Mouse (Mus musculus): ENCODE measurements around the gene Nmrk1. TPM values are rescaled to one million over a fixed set of nuclear protein-coding genes. Genes with fewer than 3 reads are reported as not detected.
A peak's percentile ranks its signal among the peaks of the same experiment; 100 is the strongest.

Nmrk1 gene
- polyA plus RNA-seq, 1 experiment from 2014 or later: 8.3 TPM

DNA sequence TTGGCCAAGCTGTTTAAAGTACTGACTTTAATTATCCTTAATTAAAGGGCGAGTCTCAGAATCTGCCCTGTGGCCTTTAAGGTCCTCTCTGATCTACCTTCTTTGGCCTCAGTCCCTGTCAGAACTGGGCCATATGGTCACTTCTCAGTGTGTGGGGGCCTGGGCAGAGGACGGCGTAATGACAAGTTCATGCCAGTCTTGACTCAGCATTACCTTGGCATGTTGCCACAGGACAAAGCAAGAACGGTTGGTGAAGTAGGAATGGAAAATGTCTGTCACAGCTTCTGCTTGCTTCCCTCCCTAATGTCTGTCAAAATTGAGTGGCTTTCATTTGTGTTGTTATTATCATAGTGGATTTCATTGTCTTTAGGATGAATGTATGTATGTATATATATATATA lies 20.8 kb downstream of the Nmrk1 start:
- Histone ChIP-seq H3K27me3 (ENCODE audit: control insufficient read depth, insufficient read depth, low read length) (no peaks in the 10 kb centered on the region), H3K4me2 (ENCODE audit: low read depth, low read length) (no peak overlapping the region), H3K36me3 (ENCODE audit: control insufficient read depth, insufficient read depth) (no peaks in the 10 kb centered on the region), H3K9me3 (replicated peaks; ENCODE audit: control insufficient read depth, low read length) (no peaks in the 10 kb centered on the region), H3K4me1 (ENCODE audit: control insufficient read depth, insufficient read depth, low read length) (peaks cover 23% of the 10 kb centered on the region), H3K9ac (ENCODE audit: low read length) (no peak overlapping the region), H3K4me3 (ENCODE audit: low read length) (no peak overlapping the region), H3K27ac (ENCODE audit: low read length) (peak overlapping the region; percentile 42)
- no peak; the same call in 1 of the 2 replicates for ATAC-seq (replicated peaks; ENCODE audit: extremely low read depth, insufficient read depth, low FRiP score)
- WGBS: 47% methylated on average over 4 of the region's 4 CpGs

DNA sequence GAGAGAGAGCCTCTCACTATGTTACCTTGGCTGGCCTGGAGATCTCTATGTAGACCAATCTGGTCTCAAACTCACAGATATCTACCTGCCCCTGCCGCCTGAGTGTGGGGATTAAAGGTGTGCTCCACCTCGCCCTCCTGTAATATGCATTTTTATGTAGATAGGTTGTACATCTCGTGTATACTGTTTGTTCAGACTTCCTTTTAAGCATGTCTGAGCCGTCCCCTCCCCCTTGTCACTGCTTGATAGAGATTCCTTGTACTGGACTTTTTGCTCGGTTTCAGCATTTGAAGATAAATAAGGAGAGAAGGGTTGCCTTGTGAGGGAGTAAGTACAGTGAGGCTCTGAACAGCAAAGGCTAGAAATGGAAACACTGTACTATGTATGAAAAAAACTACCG lies 21.3 kb downstream of the Nmrk1 start:
- peaks cover 23% of the 10 kb centered on the region for H3K4me1 ChIP-seq (ENCODE audit: control insufficient read depth, insufficient read depth, low read length)
- no peaks in the 10 kb centered on the region for H3K27me3 ChIP-seq (ENCODE audit: control insufficient read depth, insufficient read depth, low read length)
- no peak overlapping the region for H3K9ac ChIP-seq (ENCODE audit: low read length)
- no peaks in the 10 kb centered on the region for H3K36me3 ChIP-seq (ENCODE audit: control insufficient read depth, insufficient read depth)
- no peak overlapping the region for H3K4me3 ChIP-seq (ENCODE audit: low read length)
- no peaks in the 10 kb centered on the region for H3K9me3 ChIP-seq (replicated peaks; ENCODE audit: control insufficient read depth, low read length)
- H3K4me2 ChIP-seq (ENCODE audit: low read depth, low read length): no peak overlapping the region
- H3K27ac ChIP-seq (ENCODE audit: low read length): peak overlapping the region; percentile 4; the same call in 1 of the 2 replicates
- 67% methylated on average over 6 of the region's 6 CpGs for WGBS
- no peak for ATAC-seq (replicated peaks; ENCODE audit: extremely low read depth, insufficient read depth, low FRiP score)

DNA sequence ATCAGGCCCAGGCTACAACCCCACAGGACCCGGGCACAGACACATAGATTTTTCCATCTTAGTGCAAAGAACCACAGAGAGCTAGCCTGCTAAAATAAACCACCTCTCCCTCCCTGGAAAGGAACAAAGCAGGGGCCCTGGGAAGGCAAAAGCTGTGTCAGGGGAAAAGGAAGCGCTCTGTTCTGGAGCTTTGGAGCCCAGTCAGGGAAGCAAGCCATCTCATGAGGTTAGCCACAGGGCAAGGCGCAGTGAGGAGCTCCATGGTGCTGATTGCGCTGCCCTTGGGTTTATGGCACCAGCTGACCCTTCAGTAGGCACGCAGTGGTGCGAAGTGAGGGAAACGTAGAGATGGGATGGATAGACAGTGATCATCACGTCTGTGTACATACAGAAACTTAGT lies 22.6 kb downstream of the Nmrk1 start:
- no peak overlapping the region for H3K4me2 ChIP-seq (ENCODE audit: low read depth, low read length)
- no peak for ATAC-seq (replicated peaks; ENCODE audit: extremely low read depth, insufficient read depth, low FRiP score)
- no peaks in the 10 kb centered on the region for H3K27me3 ChIP-seq (ENCODE audit: control insufficient read depth, insufficient read depth, low read length)
- H3K4me3 ChIP-seq (ENCODE audit: low read length): no peak overlapping the region
- H3K36me3 ChIP-seq (ENCODE audit: control insufficient read depth, insufficient read depth): no peaks in the 10 kb centered on the region
- peaks cover 23% of the 10 kb centered on the region for H3K4me1 ChIP-seq (ENCODE audit: control insufficient read depth, insufficient read depth, low read length)
- WGBS: 80% methylated on average over 8 of the region's 8 CpGs
- no peaks in the 10 kb centered on the region for H3K9me3 ChIP-seq (replicated peaks; ENCODE audit: control insufficient read depth, low read length)
- no peak overlapping the region for H3K9ac ChIP-seq (ENCODE audit: low read length)
- peak overlapping the region; percentile 59; the same call in 1 of the 2 replicates for H3K27ac ChIP-seq (ENCODE audit: low read length)

DNA sequence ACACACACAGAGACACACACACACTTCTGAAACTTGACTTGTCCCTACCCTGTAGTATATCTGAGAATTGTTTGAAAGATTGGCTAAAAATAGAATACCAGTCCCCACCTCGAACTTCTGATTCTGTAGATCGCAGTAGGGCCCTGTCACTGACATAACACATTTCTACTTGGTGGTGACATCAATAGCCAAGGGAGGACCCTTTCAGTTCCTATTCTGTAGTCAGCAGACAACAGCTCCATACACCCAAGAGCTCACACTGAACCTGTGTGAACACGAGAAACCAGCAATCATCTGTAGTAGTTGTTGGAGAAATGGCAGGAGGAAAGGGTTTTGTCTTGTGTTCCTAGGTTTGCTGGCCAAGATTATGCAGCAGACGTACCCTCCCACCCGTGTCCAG lies 23.2 kb downstream of the Nmrk1 start:
- 38% methylated on average over 5 of the region's 5 CpGs for WGBS
- no peak overlapping the region for H3K4me2 ChIP-seq (ENCODE audit: low read depth, low read length)
- no peak overlapping the region for H3K4me3 ChIP-seq (ENCODE audit: low read length)
- no peaks in the 10 kb centered on the region for H3K36me3 ChIP-seq (ENCODE audit: control insufficient read depth, insufficient read depth)
- H3K27ac ChIP-seq (ENCODE audit: low read length): peak overlapping the region; percentile 59
- H3K9me3 ChIP-seq (replicated peaks; ENCODE audit: control insufficient read depth, low read length): no peaks in the 10 kb centered on the region
- ATAC-seq (replicated peaks; ENCODE audit: extremely low read depth, insufficient read depth, low FRiP score): no peak
- H3K27me3 ChIP-seq (ENCODE audit: control insufficient read depth, insufficient read depth, low read length): no peaks in the 10 kb centered on the region
- peaks cover 23% of the 10 kb centered on the region for H3K4me1 ChIP-seq (ENCODE audit: control insufficient read depth, insufficient read depth, low read length)
- no peak overlapping the region for H3K9ac ChIP-seq (ENCODE audit: low read length)

DNA sequence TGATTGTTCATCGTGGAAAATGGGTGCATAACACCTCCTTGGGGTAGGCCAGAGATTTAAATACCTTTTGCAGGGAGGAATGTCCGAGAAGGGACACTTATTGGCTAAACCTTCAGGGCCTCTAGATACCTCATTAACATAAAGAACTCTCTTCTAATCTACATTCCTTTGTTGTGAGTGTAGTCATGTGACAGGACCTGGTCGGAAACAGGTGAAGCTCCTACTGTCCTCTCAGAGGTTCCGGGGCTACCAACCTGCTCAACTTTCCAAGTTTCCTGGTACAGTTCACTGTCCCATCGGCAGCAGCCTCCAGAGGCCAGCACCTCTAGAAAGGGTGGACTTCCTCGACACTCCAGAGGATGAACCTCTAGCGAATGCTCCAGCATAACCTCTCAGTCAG lies 24.2 kb downstream of the Nmrk1 start:
- H3K4me1 ChIP-seq (ENCODE audit: control insufficient read depth, insufficient read depth, low read length): peaks cover 23% of the 10 kb centered on the region
- H3K9me3 ChIP-seq (replicated peaks; ENCODE audit: control insufficient read depth, low read length): no peaks in the 10 kb centered on the region
- H3K9ac ChIP-seq (ENCODE audit: low read length): no peak overlapping the region
- H3K4me3 ChIP-seq (ENCODE audit: low read length): no peak overlapping the region
- H3K27ac ChIP-seq (ENCODE audit: low read length): no peak overlapping the region
- H3K36me3 ChIP-seq (ENCODE audit: control insufficient read depth, insufficient read depth): no peaks in the 10 kb centered on the region
- H3K27me3 ChIP-seq (ENCODE audit: control insufficient read depth, insufficient read depth, low read length): no peaks in the 10 kb centered on the region
- WGBS: 79% methylated on average over 7 of the region's 7 CpGs
- ATAC-seq (replicated peaks; ENCODE audit: extremely low read depth, insufficient read depth, low FRiP score): no peak
- no peak overlapping the region for H3K4me2 ChIP-seq (ENCODE audit: low read depth, low read length)

DNA sequence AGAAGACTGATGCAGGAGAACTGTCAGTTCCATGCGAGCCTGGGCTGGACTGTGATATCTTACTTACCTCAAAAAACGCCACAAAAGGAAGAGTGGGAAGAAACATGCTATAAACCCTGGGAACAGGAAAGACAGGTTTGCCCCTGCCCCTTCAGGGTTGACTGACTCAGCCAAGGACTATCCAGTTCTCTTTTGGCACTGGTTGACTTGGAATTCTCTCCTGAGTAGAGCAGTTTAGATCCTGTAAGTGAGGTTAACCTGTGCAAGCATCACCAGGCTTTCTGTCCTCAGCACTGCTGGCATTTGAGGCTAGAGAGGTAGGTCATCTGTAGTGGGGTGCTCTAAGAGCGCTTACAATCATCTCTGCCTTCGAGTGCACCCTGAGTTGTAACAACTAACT lies 26.7 kb downstream of the Nmrk1 start:
- no peak overlapping the region for H3K9ac ChIP-seq (ENCODE audit: low read length)
- H3K4me1 ChIP-seq (ENCODE audit: control insufficient read depth, insufficient read depth, low read length): peaks cover 15% of the 10 kb centered on the region
- no peaks in the 10 kb centered on the region for H3K36me3 ChIP-seq (ENCODE audit: control insufficient read depth, insufficient read depth)
- no peak for ATAC-seq (replicated peaks; ENCODE audit: extremely low read depth, insufficient read depth, low FRiP score)
- WGBS: 76% methylated on average over 4 of the region's 4 CpGs
- H3K27ac ChIP-seq (ENCODE audit: low read length): no peak overlapping the region
- H3K4me2 ChIP-seq (ENCODE audit: low read depth, low read length): no peak overlapping the region
- no peaks in the 10 kb centered on the region for H3K27me3 ChIP-seq (ENCODE audit: control insufficient read depth, insufficient read depth, low read length)
- no peak overlapping the region for H3K4me3 ChIP-seq (ENCODE audit: low read length)
- H3K9me3 ChIP-seq (replicated peaks; ENCODE audit: control insufficient read depth, low read length): no peaks in the 10 kb centered on the region

DNA sequence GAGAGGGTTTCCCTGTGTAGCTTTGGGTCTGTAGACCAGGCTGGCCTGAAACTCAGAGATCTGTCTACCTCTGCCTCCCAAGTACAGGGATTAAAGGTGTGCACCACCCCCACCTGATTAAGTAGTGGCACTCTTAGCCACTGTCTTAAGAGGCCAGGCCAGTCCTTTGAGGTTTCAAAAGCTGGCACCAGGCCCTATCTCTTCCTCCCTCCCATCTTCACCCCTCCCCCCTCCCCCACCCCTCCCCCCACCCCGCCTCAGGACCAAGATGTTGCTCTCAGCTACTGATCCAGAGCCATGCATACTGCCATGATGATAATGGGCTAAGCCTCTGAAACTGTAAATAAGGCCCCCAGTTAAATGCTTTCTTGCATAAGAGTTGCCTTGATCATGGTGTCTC lies 27.6 kb downstream of the Nmrk1 start:
- no peak overlapping the region for H3K4me3 ChIP-seq (ENCODE audit: low read length)
- ATAC-seq (replicated peaks; ENCODE audit: extremely low read depth, insufficient read depth, low FRiP score): no peak
- H3K4me1 ChIP-seq (ENCODE audit: control insufficient read depth, insufficient read depth, low read length): peaks cover 7% of the 10 kb centered on the region
- no peaks in the 10 kb centered on the region for H3K36me3 ChIP-seq (ENCODE audit: control insufficient read depth, insufficient read depth)
- no peaks in the 10 kb centered on the region for H3K27me3 ChIP-seq (ENCODE audit: control insufficient read depth, insufficient read depth, low read length)
- no peaks in the 10 kb centered on the region for H3K9me3 ChIP-seq (replicated peaks; ENCODE audit: control insufficient read depth, low read length)
- no peak overlapping the region for H3K9ac ChIP-seq (ENCODE audit: low read length)
- no peak overlapping the region for H3K27ac ChIP-seq (ENCODE audit: low read length)
- no CpG with 5 or more reads among the region's 1 CpGs for WGBS
- H3K4me2 ChIP-seq (ENCODE audit: low read depth, low read length): no peak overlapping the region

DNA sequence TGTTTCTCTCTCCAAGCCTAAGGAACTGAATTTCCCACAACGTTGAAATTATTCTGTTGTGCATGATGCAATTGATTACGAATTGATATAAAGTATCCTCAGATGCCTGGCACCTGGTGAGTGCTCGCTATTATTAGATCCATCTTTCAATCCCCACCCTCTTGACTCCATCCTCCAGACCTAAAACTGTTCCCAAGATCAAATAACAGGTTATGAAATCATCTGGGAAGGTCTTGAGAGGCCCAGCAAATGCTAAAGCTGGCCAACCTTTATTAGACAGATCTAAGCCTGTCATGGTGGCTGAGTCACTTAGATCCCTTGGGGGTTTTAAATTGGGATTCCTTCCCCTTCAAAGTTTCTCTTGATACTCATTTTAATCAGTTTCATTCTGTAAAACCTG lies 28.7 kb downstream of the Nmrk1 start:
- 77% methylated on average over 3 of the region's 3 CpGs for WGBS
- no peak for ATAC-seq (replicated peaks; ENCODE audit: extremely low read depth, insufficient read depth, low FRiP score)
- H3K4me2 ChIP-seq (ENCODE audit: low read depth, low read length): no peak overlapping the region
- no peaks in the 10 kb centered on the region for H3K27me3 ChIP-seq (ENCODE audit: control insufficient read depth, insufficient read depth, low read length)
- no peak overlapping the region for H3K4me3 ChIP-seq (ENCODE audit: low read length)
- H3K36me3 ChIP-seq (ENCODE audit: control insufficient read depth, insufficient read depth): no peaks in the 10 kb centered on the region
- no peaks in the 10 kb centered on the region for H3K9me3 ChIP-seq (replicated peaks; ENCODE audit: control insufficient read depth, low read length)
- H3K9ac ChIP-seq (ENCODE audit: low read length): no peak overlapping the region
- no peaks in the 10 kb centered on the region for H3K4me1 ChIP-seq (ENCODE audit: control insufficient read depth, insufficient read depth, low read length)
- no peak overlapping the region for H3K27ac ChIP-seq (ENCODE audit: low read length)

DNA sequence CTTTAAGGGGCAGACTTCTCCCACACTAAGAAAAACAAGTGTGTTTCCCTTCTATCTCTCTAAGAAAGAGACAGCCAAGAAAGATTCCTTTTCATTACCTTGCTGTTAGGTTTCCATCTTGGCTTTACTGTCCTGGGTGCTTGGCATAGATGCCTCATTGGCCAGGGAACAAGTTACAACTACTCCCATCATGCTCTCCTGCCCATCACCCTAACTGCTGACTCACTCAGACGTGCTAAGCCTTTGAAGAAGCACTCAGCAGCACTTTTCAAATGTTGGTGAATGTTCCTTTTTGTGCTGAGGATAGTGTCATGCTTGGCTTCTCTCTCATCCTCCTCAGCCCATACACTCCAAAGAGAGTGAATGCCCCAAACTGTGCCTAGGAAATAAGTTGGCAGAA lies 29.9 kb downstream of the Nmrk1 start:
- Histone ChIP-seq H3K4me2 (ENCODE audit: low read depth, low read length) (no peak overlapping the region), H3K9ac (ENCODE audit: low read length) (no peak overlapping the region), H3K27ac (ENCODE audit: low read length) (no peak overlapping the region), H3K4me1 (ENCODE audit: control insufficient read depth, insufficient read depth, low read length) (no peaks in the 10 kb centered on the region), H3K9me3 (replicated peaks; ENCODE audit: control insufficient read depth, low read length) (no peaks in the 10 kb centered on the region), H3K4me3 (ENCODE audit: low read length) (no peak overlapping the region), H3K27me3 (ENCODE audit: control insufficient read depth, insufficient read depth, low read length) (no peaks in the 10 kb centered on the region), H3K36me3 (ENCODE audit: control insufficient read depth, insufficient read depth) (no peaks in the 10 kb centered on the region)
- 52% methylated on average over 1 of the region's 1 CpGs for WGBS
- no peak for ATAC-seq (replicated peaks; ENCODE audit: extremely low read depth, insufficient read depth, low FRiP score)

DNA sequence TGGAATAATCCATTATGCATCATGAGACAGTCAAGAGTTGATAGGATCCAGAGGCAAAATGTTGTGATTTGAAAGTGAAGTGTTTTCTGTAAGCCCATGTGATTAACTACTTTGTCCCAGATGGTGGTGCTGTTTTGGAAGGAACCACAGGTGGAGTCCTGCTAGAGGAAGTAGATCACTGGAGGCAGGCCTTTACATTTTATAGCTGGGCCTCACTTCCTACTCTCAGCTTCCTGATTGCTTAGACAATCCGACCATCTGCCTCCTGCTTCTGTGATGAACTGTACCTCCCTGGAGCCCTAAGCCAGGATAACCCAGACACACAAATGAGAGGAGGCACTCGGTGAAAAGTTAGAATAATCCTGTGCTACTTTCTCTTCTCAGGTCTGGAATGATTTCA lies 32.2 kb downstream of the Nmrk1 start:
- no peak for ATAC-seq (replicated peaks; ENCODE audit: extremely low read depth, insufficient read depth, low FRiP score)
- no peaks in the 10 kb centered on the region for H3K27me3 ChIP-seq (ENCODE audit: control insufficient read depth, insufficient read depth, low read length)
- no peak overlapping the region for H3K9ac ChIP-seq (ENCODE audit: low read length)
- 56% methylated on average over 2 of the region's 2 CpGs for WGBS
- no peak overlapping the region for H3K4me2 ChIP-seq (ENCODE audit: low read depth, low read length)
- no peak overlapping the region for H3K27ac ChIP-seq (ENCODE audit: low read length)
- H3K4me1 ChIP-seq (ENCODE audit: control insufficient read depth, insufficient read depth, low read length): no peaks in the 10 kb centered on the region
- H3K36me3 ChIP-seq (ENCODE audit: control insufficient read depth, insufficient read depth): no peaks in the 10 kb centered on the region
- H3K4me3 ChIP-seq (ENCODE audit: low read length): no peak overlapping the region
- no peaks in the 10 kb centered on the region for H3K9me3 ChIP-seq (replicated peaks; ENCODE audit: control insufficient read depth, low read length)

Data from heart, embryonic 16.5 days (tissue).